Mouse (Mus musculus) yolk sac, embryonic 10.5 days (tissue): ENCODE results near the gene Slc6a11.

ENCODE experiments used
- DNase-seq: peaks from one replicate; pipeline ENCODE4 v3.0.0-alpha.2; 2017; ENCODE audit warnings: low spot score

Slc6a11 gene

DNA sequence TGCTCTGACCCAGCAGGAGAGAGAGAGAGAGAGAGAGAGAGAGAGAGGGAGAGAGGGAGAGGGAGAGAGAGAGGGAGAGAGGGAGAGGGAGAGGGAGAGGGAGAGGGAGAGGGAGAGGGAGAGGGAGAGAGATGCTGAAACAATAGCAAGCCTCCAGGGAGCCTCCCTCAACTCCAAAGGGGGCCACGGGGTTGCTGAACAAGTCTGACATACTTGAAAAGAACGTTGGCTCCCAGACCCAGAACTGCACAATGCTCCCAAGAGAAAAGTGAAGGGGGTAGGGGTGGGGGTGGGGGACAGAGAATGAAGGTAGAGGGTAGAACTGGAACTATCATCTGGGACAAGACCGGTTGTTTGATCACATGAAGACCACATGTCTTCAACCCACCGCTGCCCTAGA, 136.9 kb downstream of the Slc6a11 start:
- no peak for DNase-seq

DNA sequence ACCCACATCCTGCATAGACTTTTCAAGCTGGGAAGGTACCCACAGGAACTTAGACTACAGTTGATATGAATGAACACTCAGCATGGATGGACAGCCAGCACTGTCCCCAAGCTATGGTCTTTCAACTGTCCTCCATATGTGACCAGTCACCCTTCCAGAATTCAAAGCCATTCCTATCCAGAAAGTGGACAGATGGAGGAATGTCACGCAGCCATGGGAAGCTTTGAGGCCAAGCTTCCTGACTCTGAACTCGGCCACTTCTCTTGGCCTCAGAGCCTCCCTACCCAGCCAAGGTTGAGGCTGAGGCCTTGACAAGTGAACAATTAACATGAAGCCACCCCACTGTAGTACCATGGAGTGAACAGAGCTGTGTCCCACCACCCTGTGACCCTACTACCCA, 138.5 kb downstream of the Slc6a11 start:
- no peak for DNase-seq

DNA sequence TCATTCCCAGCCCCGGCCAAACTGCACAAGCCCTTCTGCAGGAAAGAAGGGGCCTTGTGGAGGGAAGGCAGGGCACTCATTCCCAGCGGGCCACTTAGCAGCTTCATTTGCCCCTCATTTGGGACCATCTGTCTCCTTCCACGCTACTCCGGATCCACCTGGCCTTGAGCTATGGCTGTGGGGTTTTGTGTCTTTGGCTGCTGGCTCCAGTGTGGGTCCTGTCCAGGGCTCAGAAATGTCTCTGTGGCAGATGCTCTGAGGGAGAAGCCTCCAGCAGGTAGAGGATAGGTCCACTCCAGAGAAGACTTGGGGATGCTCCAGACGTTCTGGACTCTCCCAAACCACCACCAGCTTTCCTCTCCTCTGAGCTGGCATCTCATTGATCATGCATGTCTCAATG, 139.8 kb downstream of the Slc6a11 start:
- no peak for DNase-seq

DNA sequence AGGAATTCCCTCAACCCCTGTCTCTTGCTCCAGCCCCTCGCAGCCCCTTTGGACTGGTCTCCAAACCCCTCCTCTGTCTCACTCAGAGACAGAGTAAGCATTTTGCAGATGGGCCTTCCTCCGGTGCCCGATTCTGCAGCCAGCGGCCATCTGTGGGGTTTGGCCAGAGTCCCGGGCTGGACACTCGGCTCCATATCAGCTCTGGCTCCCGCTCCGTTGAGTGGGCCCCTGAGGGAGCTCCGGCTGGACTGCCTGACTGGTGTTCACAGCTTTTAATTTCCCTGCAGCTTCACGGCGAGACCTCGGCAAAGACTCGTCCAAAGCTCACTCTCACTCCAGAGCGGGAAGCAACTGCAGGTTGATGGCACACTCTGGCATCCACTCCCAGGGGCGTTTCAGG, 141.2 kb downstream of the Slc6a11 start:
- DNase-seq: no peak

DNA sequence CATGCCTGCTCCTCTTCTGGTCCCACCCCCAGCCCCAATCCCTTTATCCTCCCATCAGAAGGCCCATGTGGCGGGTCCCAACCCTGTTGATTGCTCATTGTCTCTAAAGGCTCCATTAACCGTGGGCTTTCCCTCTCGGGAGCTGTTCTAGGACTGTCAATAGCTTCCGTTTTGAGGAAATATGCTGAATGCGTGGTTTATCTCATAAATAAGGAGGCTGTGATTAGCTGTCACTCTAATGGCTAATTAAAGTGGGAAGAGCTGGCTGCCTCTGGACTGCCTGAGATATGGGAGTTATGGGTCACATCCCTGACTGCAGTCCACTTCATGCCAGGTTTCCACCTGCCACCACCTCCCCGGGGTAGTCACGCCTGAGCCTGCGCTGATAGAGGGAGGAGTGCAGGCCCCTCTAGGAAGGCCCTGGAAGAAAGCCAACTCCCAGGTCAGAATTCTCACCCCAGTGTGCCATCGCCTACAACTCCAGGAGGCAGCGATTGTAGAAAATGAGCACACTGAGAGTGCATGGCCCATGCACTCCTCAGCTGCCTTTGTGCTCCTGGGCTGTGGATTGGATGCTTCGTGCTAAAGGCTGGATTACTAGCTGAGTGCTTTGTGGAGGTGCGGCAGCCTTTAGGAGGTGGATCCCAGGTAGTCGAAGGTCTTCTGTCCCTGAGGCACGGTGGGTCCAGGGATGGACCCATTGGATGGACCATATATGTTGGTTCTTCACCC, 143.1 kb downstream of the Slc6a11 start:
- DNase-seq: no peak

DNA sequence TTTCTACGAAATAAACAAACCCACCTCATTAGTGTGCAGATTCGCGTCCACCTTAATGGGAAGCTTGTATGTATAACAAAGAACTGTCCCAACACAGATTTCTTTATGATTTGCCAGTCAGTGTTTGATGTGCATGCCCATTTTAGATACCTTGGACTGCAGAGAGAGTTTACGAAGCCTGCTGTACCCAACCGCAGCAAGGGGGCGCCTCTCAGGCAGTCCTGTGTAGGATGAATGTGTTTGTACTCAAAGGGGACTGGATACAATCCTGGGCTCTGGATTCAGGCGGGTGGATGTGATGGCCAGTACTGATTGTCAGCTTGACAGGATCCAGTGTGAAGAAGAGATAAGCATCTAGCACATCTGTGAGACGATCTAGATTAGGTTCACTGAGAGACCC, 144.8 kb downstream of the Slc6a11 start:
- DNase-seq: no peak

DNA sequence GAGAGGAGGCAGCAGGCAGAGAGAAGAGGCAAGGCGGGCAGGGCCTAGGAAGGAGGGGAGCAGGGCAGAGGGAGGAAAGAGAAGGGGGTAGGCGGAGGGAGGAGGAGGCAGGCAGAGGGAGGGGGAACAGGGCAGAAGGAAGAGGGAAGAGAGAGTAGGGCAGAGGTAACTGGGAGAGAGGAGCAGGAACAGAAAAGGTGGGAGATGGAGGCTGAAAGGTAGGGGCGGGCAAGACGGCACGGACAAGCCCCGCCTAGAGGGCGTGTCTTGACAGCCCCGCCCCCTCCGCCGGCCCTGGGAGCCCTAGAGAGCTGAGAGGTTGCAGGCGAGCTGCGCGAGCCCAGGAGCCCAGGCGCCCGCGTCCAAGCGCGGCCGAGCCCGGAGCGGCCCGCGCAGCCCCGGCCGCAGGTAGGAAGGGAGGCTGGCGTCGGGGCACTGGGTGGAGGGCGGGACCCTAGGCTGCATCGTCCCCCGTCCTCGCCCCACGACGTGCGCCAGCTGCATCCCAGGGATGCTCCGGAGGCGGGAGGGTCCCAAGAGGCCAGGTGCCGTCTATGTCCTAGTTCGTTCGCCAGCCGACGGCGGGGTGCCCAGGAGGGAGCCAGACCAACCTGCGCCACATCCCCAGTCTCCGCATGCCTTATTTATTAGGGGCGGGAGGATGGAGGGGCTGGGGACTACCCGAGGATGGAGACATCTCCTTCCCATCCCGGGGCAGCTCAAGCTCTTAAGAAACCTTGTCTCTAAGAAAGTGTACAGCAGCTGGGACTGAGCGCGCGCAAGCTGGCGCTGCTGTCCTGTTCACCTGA, 151.6 kb downstream of the Slc6a11 start, which contains the start of gene Slc6a1:
Gene Slc6a1 (plus strand): TSS at position 167 of the 809 bp plus-strand sequence.
- DNase-seq: peak; percentile 18

DNA sequence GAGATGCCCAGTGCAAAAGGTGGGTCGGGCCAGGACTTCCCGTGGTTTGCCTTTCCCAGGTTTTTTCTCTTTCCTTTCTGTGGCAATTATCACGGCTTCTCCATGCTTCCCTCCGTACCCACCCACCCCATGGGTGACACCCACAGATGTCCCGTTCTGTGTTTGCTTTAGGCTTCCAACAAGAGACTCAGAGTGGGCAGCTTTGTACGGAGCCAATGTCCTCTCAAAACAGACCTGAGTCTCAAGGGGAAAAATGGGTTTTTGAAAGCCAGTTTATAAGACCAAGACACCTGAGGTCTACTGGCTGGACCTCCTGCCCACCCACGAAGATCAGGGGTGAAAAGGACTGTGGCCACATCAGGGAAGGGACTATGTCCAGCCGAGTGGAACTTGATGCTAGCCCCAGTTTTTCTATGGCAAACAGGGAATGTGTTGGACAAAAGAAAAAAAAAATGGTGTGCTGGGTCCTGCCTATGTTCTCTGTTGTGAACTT, 152.3 kb downstream of the Slc6a11 start:
- DNase-seq: no peak

DNA sequence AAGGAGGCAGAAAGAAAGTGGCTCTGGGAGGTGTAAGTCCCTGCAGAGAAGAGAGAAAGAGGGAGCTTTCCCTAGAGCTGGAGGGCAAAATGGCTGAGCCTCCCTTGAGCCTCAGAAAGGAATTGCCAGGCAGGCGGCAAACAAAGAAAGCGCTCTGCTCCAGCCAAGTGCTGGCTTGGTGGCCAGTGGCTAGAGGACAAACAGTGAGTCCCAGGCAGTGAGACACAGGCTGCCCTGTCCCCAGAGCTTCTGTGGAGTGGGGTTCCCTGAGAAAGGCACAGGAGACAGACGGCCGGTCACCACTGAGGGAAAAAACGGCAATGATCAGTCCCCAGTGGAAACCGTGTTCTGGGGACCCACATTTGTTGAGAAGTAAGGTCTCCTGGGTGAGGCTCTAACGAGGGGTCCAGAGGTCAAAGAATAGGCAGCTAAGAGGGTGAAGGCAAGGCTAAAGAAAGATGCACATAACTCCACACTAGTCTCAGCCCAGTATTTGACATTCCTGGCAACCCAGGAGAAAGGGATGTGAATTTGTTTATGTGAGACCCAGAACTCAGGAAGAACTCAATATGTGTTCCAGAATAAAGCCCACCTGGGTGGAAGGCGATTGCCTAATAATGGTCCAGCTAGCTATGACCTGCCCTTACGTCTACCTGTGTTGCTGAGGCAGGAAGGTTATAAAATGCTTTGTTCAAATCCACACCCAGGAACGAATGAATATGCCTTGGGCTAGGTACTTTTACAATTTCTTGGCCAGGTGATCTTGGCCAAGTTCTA, 153.1 kb downstream of the Slc6a11 start:
- no peak for DNase-seq

DNA sequence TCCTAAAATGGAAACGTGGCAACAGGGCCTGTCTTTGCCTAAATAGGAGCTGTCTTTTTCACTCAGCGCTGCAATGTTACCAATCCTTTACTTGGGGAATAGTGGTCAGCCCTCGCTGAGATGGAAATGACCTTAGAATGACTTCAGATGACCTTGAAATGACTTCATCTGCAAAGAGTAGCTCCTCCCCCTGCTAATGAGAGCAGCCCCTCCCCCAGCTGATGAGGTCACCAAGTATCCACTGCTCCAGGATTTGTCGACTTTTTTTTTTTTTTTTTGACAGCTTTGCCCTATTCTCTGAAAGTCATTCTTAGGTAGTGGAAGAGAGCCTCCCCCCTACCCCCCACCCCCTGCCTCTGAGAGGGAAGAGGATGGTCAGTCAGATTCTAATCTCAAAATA, 154.4 kb downstream of the Slc6a11 start:
- no peak for DNase-seq

DNA sequence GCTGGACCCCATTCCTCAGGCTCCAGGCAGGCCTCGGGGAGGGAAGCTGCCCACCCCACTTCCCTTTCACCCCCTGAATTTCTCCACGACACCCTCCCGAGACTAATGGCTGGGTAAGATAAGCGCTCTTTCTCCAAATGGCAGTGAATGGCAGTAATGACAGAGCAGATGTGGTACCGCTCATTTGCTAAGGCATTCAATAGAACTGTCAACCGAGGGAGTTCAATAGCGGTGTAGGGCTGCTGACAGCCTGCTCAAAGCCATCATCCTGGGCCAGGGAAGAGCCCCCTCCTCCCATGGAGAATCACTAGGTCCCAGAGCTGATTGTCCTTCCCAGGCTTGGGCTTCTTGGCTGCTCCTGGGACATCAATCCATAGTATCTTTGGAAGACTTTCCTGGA, 158.1 kb downstream of the Slc6a11 start:
- no peak for DNase-seq

DNA sequence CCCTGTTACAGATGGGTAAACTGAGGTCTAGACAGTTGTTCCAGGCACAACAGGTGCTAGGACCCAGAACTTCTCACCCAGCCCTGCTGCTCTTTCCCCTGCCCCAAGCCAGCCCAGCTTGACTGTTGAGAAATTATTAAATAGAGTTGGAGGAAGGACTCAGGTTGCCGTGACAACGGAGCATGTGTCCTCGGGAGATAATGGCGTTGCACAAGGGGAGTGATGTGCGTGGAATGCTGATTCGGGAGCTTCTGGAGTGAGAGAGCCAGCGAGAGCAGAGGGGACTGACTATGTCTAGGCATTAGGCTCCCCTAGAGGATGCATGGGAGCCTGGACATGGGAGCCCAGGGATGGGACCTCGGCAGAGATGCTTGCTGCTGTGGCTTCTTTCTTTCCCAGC, 159.1 kb downstream of the Slc6a11 start:
- no peak for DNase-seq

DNA sequence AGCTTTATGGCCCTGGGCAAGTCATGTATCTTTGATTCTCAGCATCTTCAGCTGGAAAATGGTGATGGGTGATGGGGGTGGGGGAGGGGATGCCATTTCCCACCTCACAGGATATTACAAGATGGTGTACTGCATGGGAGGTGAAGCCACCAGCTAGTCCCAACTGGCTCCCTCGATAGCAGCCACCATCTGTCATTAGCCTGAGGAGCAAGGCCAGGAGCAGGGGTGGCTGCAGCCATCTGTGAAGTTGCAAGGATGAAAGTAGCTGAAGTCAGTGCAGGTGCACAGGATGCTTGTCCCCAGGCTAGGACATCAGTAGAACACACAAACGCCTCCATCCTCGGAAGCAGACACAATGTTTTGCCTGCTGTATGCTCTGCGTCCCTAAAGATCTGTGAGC, 159.9 kb downstream of the Slc6a11 start:
- DNase-seq: no peak

DNA sequence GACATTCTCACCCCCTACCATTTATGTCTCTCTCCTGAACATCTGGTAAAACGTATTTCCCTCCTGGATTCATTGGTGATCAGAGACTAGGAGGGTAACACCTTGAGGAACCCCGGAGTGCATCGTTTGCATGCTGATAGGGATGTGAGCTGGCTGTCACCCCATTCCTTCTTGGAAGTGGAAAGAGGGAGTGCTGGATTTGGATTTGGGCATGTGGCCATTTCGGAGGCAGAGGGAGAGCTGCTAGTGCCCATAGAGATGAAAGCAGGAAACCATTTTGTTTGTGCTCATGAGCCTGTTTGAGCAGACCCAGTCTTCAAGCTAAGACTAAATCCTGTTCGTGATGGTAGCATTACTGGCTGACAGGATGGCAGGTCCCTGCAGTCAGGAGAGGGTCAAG, 160.4 kb downstream of the Slc6a11 start:
- DNase-seq: no peak

DNA sequence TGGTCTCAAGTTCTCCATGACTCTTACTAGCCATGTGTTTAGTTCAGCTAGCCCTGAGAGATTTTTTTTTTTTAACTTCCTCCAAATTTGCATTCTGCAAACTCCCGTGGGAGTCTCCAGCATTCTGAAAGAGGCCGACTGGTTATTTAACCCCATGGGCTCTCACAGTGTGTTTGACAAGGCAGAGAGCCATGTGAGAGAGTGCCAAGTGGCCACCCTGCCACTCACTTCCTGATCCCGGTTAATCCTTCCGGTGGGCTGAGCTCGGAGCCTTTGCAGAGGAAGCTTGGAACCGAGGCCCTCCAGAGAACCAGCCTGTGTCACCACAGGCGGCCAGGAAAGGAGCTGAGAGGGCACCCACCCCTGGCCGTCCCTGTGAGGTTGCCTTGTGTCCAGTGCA, 162.5 kb downstream of the Slc6a11 start:
- DNase-seq: no peak

DNA sequence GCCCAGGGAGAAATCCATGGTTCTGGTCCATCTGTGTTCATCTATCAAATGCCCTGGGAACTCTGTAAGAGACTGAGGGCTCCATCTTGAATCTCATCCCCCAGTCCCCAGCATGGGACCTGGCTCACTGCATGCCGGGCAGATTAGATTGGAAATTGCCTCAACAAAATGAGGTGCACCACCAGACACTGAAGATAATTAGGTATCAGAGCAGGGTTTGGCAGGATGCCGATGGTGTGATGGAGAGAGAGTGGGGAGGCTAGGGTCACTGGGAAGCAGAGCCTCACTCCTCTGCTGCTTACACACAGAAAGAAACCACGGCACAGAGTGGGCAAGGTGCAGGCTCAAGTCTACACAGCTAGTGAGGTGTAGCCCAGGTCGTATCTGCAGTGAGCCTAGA, 164.0 kb downstream of the Slc6a11 start:
- no peak for DNase-seq

DNA sequence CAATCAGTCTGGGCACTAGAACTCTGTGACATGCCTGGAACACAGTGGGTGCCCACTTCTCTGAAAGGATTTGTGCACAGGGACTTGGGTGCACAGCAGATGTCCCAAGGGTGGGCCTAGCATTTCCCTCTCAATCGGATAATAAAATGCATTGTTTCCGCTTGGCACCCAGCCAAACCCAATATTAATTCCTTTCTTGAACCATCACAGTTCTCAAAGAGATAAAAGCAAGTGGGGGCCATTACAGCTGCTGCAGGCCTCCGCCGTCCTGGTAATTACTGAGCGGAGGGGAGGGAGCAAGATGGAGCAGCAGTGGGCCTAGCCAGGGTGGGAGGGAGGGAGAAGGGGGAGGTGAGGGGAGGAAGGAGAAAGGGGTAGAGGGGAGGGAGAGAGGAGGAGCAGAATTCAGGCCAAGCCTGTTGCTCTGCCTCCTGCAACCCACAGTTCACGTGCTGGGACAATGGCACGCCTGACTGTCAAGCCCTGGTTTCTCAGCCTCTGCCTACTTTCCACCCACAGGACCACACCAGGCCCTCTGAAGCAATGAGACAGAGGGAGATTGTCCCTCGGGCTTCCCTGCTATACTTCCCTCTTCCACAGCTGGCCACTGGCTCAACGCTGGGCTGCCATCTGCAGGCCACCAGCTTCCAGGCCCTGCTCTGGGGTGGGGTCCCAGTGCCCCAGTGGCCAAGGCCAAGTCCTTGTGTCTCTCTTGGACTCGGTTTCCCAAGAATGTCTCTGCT, 166.4 kb downstream of the Slc6a11 start:
- no peak for DNase-seq
